Comparison of ENCODE assay signal across 27 mouse cellular contexts in genomic region chr5:81225486-81225885, GRCm38 (mm10).
"Had no signal": no experiment of that assay in that cellular context is flagged by ENCODE, and none has a peak within 500 bp of the region (broad histone marks: within the 10 kb centered on the region; RNA-seq: fewer than 3 reads in every experiment).

No protein-coding gene starts in this region.

- H3K27me3 ChIP-seq: heart, embryonic 13.5 days; heart, embryonic 15.5 days; hindbrain, embryonic 12.5 days; kidney, embryonic 15.5 days; limb, embryonic 12.5 days; liver, embryonic 13.5 days had no signal

- H3K4me1 ChIP-seq: heart, embryonic 13.5 days; heart, embryonic 15.5 days; hindbrain, embryonic 10.5 days; hindbrain, embryonic 12.5 days; kidney, embryonic 15.5 days; liver, embryonic 13.5 days had no signal

- H3K4me2 ChIP-seq: heart, embryonic 11.5 days; heart, embryonic 13.5 days; heart, embryonic 15.5 days; hindbrain, embryonic 12.5 days; hindbrain, embryonic 14.5 days; kidney, embryonic 15.5 days; limb, embryonic 12.5 days; liver, embryonic 11.5 days; liver, embryonic 13.5 days had no signal

- H3K4me3 ChIP-seq: heart, adult 2 months; heart, embryonic 13.5 days; heart, embryonic 15.5 days; hindbrain, embryonic 10.5 days; hindbrain, embryonic 12.5 days; kidney, embryonic 15.5 days; left cerebral cortex, adult 2 months; limb, embryonic 10.5 days; limb, embryonic 12.5 days; liver, embryonic 13.5 days had no signal

- ATAC-seq: hindbrain, embryonic 16.5 days; intestine, embryonic 16.5 days had no signal

- H3K9me3 ChIP-seq: heart, embryonic 13.5 days; heart, embryonic 15.5 days; hindbrain, embryonic 10.5 days; hindbrain, embryonic 12.5 days; kidney, embryonic 15.5 days; limb, embryonic 10.5 days; limb, embryonic 12.5 days; liver, embryonic 13.5 days had no signal

- H3K27ac ChIP-seq: heart, adult 2 months; heart, embryonic 13.5 days; heart, embryonic 15.5 days; hindbrain, embryonic 10.5 days; hindbrain, embryonic 12.5 days; hindbrain, embryonic 14.5 days; kidney, embryonic 15.5 days; kidney, postnatal 0 days; left cerebral cortex, adult 2 months; limb, embryonic 10.5 days; limb, embryonic 12.5 days; liver, embryonic 13.5 days had no signal

- H3K36me3 ChIP-seq: heart, embryonic 13.5 days; heart, embryonic 15.5 days; hindbrain, embryonic 10.5 days; hindbrain, embryonic 12.5 days; kidney, embryonic 15.5 days; limb, embryonic 10.5 days; limb, embryonic 12.5 days; liver, embryonic 13.5 days had no signal

- H3K9ac ChIP-seq: heart, embryonic 13.5 days; heart, embryonic 15.5 days; hindbrain, embryonic 12.5 days; hindbrain, embryonic 14.5 days; kidney, embryonic 15.5 days; limb, embryonic 12.5 days; liver, embryonic 13.5 days had no signal

- DNase-seq: gastrocnemius, postnatal 14 days; gastrocnemius, postnatal 36 days; heart, adult 11 months; heart, adult 2 months; heart, postnatal 14 days; heart, postnatal 36 days; kidney, adult 11 months; kidney, adult 2 months; kidney, adult 9 months; kidney, postnatal 14 days; kidney, postnatal 36 days; liver; liver, embryonic 13.5 days had no signal
